Mouse (Mus musculus) kidney, postnatal 36 days (tissue): ENCODE measurements around the gene Ptpn7.
A peak's percentile ranks its signal among the peaks of the same experiment; 100 is the strongest.
"Not testable (repeated sequence)": the region's sequence is repeated elsewhere in the genome, so short reads cannot be mapped to it uniquely, and the experiment has no call there.

Experiments
- DNase-seq, 2 experiments: peaks; one replicate each; pipeline ENCODE4 v3.0.0; 2021 to 2022; ENCODE audit warnings: mixed read lengths in 2 of 2

The Ptpn7 gene

DNA sequence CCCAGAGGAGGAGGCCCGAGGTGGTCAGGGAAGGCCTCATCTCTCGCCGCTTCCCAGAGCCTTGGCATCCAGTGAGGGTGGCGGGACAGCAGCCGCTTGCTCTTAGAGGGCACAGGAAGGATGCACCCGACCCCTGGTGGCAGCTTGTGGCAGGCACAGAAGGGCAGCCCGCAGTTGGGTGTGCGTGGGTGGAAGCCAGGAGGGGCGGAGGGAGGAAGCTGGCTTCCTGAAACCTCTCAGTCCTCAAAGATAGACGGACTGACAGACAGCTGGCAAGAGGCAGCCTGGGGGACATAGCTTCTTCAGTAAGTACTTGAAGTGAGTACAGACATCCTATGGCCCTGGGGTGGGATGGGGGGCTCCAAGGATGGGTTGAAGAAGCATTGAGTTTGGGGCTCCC lies at the start of gene Ptpn7:
Gene Ptpn7, plus strand, starts transcription at position 228 of the 400 bp plus-strand sequence.
- DNase-seq = peak; percentile 61 to 84

GRCm38 (mm10) chr1:135083465-135083864 lies 49.0 kb upstream of the Ptpn7 start:
- DNase-seq = no peak

GRCm38 (mm10) chr1:135085296-135085871 lies 47.1 kb upstream of the Ptpn7 start:
- no peak for DNase-seq

DNA sequence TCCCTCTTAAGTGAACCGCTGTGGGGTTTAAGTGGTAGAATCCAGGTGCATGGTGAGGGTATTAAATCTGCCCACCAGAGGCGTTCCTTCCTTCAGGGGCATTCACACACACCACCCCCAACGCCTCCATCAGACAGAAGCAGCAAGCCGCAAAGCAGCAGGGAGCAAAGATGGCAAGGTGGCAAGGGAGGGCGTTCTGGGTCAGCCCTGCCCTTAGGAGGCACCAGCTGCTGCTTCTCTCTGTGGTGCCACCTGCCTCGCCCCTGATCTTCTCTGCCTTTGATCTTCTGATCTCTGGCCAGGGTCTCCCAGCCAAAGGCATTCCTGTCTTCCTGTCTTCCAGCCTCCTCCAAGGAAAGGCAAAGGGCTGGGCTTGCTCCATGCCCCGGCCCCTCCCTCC lies 46.5 kb upstream of the Ptpn7 start:
- DNase-seq = no peak

- no peak for DNase-seq
These were observed 45.1 kb upstream of the Ptpn7 start for GRCm38 (mm10) chr1:135087414-135087813.

DNA sequence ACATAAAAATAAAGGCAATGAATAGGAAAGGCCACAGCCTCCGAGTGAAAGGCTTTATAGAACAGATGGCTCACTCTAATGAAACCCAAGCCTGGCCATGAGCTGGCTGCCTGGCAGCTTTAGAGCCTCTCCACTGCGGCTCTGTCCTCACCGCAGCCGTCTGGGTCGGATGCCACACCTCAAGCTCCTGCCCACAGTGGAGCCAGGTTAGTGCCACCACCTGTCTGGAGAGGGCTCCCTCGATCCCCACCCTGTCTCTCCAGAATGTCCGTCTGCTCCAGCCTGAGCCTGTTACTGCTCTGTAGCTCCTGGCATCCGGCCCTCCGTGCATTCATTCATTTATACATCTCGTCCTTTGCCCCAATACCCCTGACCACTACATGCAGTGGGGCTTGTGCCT lies 42.9 kb upstream of the Ptpn7 start:
- DNase-seq = no peak

- no peak for DNase-seq
These were observed 41.6 kb upstream of the Ptpn7 start for GRCm38 (mm10) chr1:135090914-135091313.

- DNase-seq = no peak
These were observed 37.8 kb upstream of the Ptpn7 start for GRCm38 (mm10) chr1:135094723-135095122.

GRCm38 (mm10) chr1:135095189-135095588 lies 37.3 kb upstream of the Ptpn7 start:
- no peak for DNase-seq

DNA sequence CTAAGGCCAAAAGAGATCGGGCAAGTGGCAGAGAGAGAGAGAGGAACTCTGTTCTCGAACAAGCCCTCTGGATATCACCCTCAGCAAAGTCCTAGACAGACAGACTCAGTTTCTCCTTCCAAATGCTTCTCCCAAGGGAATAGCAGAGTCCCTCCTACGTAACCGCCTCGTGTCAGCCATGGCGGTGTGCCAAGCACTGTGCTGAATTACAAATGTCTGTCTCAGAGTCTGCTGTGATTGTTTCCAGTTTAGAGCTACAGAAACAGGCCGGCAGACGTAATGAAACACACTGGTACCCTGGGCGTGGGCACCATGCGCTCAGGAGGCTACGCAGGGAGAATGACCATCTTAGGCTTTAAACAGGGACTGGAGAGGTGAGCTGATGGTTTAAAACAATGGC lies 36.2 kb upstream of the Ptpn7 start:
- DNase-seq = no peak

- no peak for DNase-seq
These were observed 35.1 kb upstream of the Ptpn7 start for GRCm38 (mm10) chr1:135097441-135097840.

- no peak for DNase-seq
These were observed 34.1 kb upstream of the Ptpn7 start for GRCm38 (mm10) chr1:135098441-135098840.

DNA sequence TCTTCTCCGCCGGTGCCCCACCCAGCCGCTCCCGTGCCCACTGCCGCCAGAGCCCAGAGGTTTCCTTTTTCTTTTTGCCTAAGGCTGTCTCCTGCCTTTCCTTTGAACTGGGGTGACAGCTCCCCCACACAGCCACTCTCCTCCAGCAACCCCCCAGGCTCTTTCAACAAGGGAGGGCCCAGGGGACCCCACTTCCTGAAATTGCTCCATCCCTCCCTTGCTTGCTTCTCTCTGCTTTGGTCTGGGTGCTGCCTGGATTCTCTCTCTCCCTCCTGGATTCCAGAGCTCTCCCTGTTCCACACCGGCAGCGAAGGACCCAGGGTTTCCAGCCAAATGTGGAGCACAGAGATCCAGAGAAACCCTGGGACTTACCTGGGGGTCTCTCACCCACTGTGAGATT lies 32.1 kb upstream of the Ptpn7 start:
- no peak for DNase-seq

DNA sequence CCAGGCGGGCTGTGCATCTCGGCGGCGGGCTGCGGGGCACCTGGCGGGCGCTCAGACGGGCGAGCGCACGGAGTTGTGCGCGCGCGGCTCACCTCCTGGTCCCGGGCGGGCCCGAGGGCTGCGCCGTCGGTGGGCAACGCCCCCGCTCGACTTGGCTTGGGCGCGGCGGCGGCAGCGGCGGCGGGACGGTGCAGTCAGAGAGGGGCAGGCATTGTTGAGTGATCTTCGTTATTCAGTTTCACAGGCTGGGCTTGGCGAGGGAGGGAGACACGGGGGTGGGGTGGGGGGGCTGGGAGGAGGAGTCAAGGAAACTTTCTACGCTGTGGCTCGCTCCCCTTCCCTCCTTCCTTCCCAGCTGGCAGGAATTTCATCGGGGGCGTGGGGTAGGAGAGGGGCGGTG lies 27.4 kb upstream of the Ptpn7 start, which contains the start of gene Lgr6:
Gene Lgr6, minus strand, starts transcription at position 153 of the 400 bp plus-strand sequence.
- DNase-seq = peak in 1 of 2 experiments; percentile 22

DNA sequence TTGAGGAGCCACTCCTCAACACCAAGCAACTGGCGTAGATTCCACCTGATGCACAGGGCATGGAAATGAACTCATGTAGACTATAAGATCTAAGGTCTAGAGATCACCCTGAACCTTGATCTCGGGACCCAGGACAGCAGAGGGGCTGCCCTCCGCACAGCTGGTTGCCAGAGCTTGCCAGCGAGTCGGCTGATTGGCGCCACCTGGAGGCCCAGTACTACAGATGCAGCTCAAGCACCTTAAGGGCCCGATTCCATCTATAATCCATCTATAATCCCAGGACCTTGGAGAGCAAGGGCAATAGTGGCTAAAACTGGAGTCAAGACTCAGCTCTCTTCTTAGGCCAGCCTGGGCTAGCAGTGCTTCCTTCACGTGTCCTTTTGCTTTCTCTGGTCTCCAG lies 26.5 kb upstream of the Ptpn7 start:
- DNase-seq = peak; percentile 65 to 91

DNA sequence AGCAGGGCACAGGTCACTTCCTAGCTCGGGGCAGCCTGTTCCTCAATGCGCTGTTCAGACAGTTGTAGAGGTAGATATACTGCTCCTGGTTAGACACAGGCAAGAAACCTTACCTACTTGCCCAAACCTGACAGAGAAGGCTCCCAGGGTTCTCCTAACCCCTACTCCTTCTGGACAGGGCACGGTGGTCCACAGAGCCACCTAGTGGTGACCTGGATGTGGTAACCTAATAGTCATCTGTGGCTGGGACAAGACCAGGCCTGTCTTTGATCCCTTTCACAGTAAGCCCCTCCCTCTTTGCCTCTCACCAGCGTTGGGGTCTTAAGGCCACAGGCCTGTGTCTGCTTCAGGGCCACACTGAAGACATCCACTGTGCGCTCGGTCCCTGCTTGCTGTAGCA lies 23.9 kb upstream of the Ptpn7 start:
- peak in 1 of 2 experiments; percentile 68 for DNase-seq

- DNase-seq = peak; percentile 58 to 89
These were observed 22.4 kb upstream of the Ptpn7 start for GRCm38 (mm10) chr1:135110075-135110474.

DNA sequence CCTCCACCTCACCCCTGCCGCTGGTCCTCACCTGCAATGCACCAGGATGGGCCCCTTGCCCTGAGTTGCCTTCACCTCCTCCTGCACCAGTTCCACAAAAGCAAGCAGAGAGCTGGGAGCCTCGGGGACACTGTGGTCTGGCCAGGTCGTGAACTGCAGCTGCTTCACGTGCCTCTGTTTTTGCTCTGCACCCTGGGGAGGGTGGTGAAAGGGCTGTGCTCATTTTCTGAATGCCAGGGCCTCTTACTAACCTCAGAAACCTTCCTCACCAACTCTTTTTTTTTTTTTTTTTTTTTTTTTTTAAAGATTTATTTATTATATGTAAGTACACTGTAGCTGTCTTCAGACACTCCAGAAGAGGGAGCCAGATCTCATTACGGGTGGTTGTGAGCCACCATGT lies 21.2 kb upstream of the Ptpn7 start:
- not testable (repeated sequence) for DNase-seq

DNA sequence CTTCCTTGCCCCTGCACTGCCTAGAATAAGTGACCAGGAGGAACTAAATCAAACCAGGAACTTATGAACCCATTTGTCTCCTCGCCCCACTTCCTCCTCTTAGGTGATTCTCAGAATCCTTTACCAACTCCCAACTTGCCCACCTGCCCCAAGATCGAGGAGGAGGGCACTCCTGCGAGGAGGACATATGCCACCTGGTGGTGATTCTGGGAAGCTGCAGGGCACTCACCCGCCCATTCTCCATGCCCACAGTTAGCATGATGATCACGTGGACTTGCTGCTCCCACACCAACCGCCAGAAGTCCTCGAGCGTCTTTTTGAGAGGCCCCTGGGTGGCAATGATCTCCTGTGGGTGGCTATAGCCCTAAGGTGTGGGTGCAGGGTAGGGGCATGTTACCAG lies 19.8 kb upstream of the Ptpn7 start:
- DNase-seq = peak; percentile 29 to 60

DNA sequence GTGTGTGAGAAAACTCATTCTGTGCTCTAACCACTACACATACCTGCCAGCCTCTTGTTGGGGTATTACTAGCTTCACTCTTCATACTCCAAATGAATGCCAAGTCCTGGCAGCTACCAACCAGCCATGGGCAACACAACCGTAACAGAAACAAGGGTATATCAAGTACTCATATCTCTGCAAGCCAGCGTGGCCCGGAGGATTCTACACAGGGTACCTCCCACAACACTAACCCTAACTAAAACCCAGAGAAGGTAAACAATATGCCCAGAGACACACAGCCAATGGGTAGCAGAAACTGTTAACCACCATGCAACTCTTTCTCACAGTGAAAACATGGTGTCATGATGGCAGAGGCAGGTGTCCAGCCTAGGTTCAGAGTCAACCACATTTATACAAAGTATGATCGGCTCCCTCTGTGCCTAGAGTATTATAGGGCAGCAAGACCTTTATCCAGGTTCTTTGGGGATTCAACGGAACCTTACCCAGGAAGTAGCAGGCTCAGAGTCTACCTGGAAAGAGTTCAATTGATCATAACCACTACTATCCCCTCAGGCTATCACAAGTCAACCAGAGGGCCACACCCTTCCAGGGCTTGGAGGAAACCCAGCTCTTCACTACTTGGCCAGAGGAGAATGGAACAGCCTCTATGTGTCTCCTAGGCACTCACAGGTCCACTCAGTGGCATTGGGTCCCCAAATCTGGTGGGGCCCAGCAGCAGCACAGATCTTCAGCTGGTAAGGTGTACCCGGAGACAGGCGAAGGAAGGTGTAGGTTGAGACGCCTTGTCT lies 7.7 kb upstream of the Ptpn7 start:
- DNase-seq = no peak

DNA sequence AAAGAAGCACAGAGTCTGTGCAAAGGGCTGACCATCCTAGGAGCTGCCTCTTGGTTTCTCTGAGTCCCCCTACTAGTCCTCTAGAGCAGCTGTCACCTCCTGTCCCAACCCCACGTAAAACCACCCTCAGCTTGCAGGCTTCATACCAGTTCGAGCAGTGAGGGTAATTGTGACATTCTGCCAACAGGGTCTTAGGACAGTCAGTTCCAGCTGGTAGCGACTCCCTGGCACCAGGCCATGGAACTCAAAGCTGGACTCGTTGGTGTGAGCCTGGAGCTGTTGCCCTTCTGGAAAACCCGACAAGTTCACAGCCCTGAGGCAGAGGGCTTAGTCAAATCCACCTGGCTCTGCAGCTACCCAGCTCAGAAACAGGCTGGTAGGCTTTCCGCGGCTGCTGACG lies 6.5 kb upstream of the Ptpn7 start:
- DNase-seq = peak; percentile 62 to 68

DNA sequence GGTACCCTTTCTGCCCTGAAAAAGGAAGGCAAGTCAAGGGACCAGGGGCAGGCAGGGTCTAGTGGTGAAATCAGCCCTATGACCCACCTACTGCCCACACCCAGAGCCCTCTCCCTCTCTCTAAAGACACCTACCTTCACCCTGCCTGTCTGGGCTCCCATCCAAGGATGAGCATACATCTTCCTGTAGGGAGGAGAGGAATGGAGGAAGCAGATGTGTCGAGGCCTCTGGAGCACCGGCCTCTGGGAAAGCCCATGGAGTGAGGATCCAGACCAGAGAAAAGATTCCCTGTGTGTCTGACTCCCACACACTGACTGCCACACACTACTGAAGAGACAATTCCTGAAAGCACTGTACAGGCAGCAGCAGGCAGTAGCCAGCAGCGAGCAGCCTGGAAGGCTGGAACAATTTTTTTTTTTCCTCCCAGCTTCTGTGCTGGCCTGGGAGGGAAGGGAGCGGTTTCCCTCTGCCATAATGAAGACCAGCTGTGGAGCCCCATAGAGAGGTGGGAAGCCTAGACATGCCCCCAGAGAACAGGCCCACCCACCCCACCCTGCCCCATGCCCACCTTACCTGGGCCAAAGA lies 6.0 kb upstream of the Ptpn7 start:
- no peak for DNase-seq

DNA sequence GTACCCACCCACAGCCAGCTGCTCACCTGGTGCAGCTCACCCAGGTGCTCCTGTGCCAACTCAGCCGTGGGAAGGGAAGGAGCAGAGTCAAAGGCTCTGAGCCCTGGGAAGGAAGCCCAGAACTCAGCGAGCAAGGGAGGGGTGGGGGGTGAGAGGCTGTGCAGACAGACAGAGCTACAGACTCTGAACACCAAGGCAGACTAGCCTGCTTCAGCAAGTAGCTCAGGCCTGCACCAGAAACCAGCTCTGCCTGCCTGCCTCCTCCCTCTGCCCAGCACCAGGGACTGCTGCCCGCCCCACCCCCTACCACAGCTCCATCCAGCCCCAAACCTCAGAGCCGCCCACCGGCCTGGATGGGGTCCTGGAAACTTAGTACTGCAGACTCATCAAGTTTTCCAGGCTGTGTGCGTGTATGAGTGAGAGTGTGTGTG lies 4.5 kb upstream of the Ptpn7 start:
- DNase-seq = peak in 1 of 2 experiments; percentile 40

- DNase-seq = no peak
These were observed 3.5 kb upstream of the Ptpn7 start for GRCm38 (mm10) chr1:135128986-135129385.
